Mouse (Mus musculus) liver, adult 2 months (tissue): ENCODE measurements around the gene Col28a1. TPM values are rescaled to one million over a fixed set of nuclear protein-coding genes. Genes with fewer than 3 reads are reported as not detected.

Experiments
- DNase-seq: peaks from one replicate; pipeline ENCODE4 v3.0.0-alpha.2; 2011; ENCODE audit warnings: low read depth, low spot score; ENCODE audit errors: extremely low read depth
- H3K27ac ChIP-seq: fragments of 200-500 bp; replicated peaks from 2 replicates; pipeline ENCODE4 v1.5.1; 2012; ENCODE audit warnings: low read depth, mild to moderate bottlenecking, control low read depth, inconsistent platforms, low read length; ENCODE audit not compliant: insufficient read depth
- H3K27me3 ChIP-seq: fragments of 200-500 bp; 2 replicates; pipeline ENCODE4 v1.6.1; 2012; ENCODE audit warnings: mild to moderate bottlenecking, moderate library complexity, low read length, inconsistent platforms; ENCODE audit not compliant: control insufficient read depth, insufficient read depth
- H3K36me3 ChIP-seq: fragments of 200-500 bp; 2 replicates; pipeline ENCODE4 v1.6.1; 2012; ENCODE audit warnings: low read length, inconsistent platforms; ENCODE audit not compliant: control insufficient read depth, insufficient read depth
- H3K4me1 ChIP-seq: fragments of 200-500 bp; 2 replicates; pipeline ENCODE4 v1.6.1; 2011; ENCODE audit warnings: low read length; ENCODE audit not compliant: control insufficient read depth, insufficient read depth
- H3K4me3 ChIP-seq: fragments of 200-500 bp; 2 replicates; pipeline ENCODE4 v1.5.1; 2011; ENCODE audit warnings: low read depth, mild to moderate bottlenecking, control low read depth, low read length, moderate library complexity; ENCODE audit not compliant: insufficient read depth
- H3K79me2 ChIP-seq: fragments of 200-500 bp; 2 replicates; pipeline ENCODE4 v1.6.1; 2012; ENCODE audit warnings: inconsistent platforms, mild to moderate bottlenecking, low read length, moderate library complexity; ENCODE audit not compliant: control insufficient read depth, insufficient read depth
- H3K9ac ChIP-seq: fragments of 200-500 bp; 2 replicates; pipeline ENCODE4 v1.6.1; 2012; ENCODE audit warnings: low read depth, mild to moderate bottlenecking, control low read depth, inconsistent platforms, low read length
- CTCF ChIP-seq: fragments of 200-500 bp; IDR thresholded peaks from 2 replicates; pipeline ENCODE4 v1.5.1; 2011; ENCODE audit warnings: low read depth, low read length, control low read depth
- POLR2A ChIP-seq: fragments of 200-500 bp; IDR thresholded peaks from 2 replicates; pipeline ENCODE4 v1.6.1; 2011; ENCODE audit warnings: low read length, control low read depth; ENCODE audit not compliant: insufficient read depth; ENCODE audit errors: extremely low read depth
- WGBS: fragments of 180-500 bp; shearing (Covaris S2); methylation state at CpG from one replicate; pipeline ENCODE4 v1.1.7; 2018; 5-methylcytosine and 5-hydroxymethylcytosine counted together
- polyA plus RNA-seq: library from polyadenylated mRNA; depleted of rRNA; stranded (reverse); fragments of >200 nt; gene quantifications from 2 replicates; pipeline ENCODE4 v1.2.3, GENCODE M21; 2012
- total RNA-seq: library from RNA; depleted of rRNA; stranded (reverse); fragments of >200 nt; gene quantifications from 2 replicates; pipeline ENCODE4 v1.2.3, GENCODE M21; 2014

Col28a1 gene
- total and polyA plus RNA-seq, 2 experiments: under 0.01 TPM; not detected in 1

GRCm38 (mm10) chr6:8172101-8172500 lies 20.3 kb downstream of the Col28a1 start:
- 72% methylated on average over 1 of the region's 1 CpGs for WGBS
- TF ChIP-seq CTCF (no peak), POLR2A (no peak)
- Histone ChIP-seq H3K36me3 (no peaks in the 10 kb centered on the region), H3K27ac (no peak overlapping the region), H3K79me2 (no peaks in the 10 kb centered on the region), H3K4me1 (no peaks in the 10 kb centered on the region), H3K4me3 (no peak overlapping the region), H3K9ac (no peak overlapping the region), H3K27me3 (no peaks in the 10 kb centered on the region)
- DNase-seq: no peak

DNA sequence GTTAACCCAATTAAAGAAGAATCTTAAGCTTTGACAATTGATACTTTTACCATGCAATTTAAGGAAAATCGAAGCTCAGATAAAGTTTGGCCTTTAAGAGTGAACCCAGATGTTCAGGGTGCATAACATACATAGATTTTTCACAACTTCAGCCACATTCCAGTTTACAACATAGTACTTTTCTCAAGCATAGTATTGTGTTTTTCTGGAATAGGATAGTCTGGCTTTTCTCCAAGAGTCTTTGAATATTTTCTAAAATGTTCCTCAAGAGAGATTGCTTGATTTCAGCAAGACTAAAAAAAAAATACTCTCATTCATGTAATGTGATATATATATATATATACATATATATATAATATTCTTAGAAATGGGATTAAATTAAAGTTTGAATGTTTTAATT lies 27.7 kb downstream of the Col28a1 start:
- H3K36me3 ChIP-seq: no peaks in the 10 kb centered on the region
- H3K79me2 ChIP-seq: no peaks in the 10 kb centered on the region
- no peaks in the 10 kb centered on the region for H3K27me3 ChIP-seq
- no peak for DNase-seq
- H3K27ac ChIP-seq: no peak overlapping the region
- no peaks in the 10 kb centered on the region for H3K4me1 ChIP-seq
- H3K9ac ChIP-seq: no peak overlapping the region
- 59% methylated on average over 1 of the region's 1 CpGs for WGBS
- H3K4me3 ChIP-seq: no peak overlapping the region
- no peak for TF ChIP-seq CTCF
- TF ChIP-seq POLR2A: no peak

GRCm38 (mm10) chr6:8160001-8160400 lies 32.4 kb downstream of the Col28a1 start:
- Histone ChIP-seq H3K27me3 (no peaks in the 10 kb centered on the region), H3K36me3 (no peaks in the 10 kb centered on the region), H3K9ac (no peak overlapping the region), H3K4me3 (no peak overlapping the region), H3K4me1 (no peaks in the 10 kb centered on the region), H3K79me2 (no peaks in the 10 kb centered on the region), H3K27ac (no peak overlapping the region)
- no peak for TF ChIP-seq POLR2A
- no peak for TF ChIP-seq CTCF
- DNase-seq: no peak
- 48% methylated on average over 2 of the region's 2 CpGs for WGBS

GRCm38 (mm10) chr6:8157121-8157520 lies 35.3 kb downstream of the Col28a1 start:
- H3K4me1 ChIP-seq: no peaks in the 10 kb centered on the region
- H3K4me3 ChIP-seq: no peak overlapping the region
- DNase-seq: no peak
- no peak for TF ChIP-seq CTCF
- no peak for TF ChIP-seq POLR2A
- H3K9ac ChIP-seq: no peak overlapping the region
- no peaks in the 10 kb centered on the region for H3K36me3 ChIP-seq
- no peaks in the 10 kb centered on the region for H3K27me3 ChIP-seq
- no peak overlapping the region for H3K27ac ChIP-seq
- H3K79me2 ChIP-seq: no peaks in the 10 kb centered on the region

DNA sequence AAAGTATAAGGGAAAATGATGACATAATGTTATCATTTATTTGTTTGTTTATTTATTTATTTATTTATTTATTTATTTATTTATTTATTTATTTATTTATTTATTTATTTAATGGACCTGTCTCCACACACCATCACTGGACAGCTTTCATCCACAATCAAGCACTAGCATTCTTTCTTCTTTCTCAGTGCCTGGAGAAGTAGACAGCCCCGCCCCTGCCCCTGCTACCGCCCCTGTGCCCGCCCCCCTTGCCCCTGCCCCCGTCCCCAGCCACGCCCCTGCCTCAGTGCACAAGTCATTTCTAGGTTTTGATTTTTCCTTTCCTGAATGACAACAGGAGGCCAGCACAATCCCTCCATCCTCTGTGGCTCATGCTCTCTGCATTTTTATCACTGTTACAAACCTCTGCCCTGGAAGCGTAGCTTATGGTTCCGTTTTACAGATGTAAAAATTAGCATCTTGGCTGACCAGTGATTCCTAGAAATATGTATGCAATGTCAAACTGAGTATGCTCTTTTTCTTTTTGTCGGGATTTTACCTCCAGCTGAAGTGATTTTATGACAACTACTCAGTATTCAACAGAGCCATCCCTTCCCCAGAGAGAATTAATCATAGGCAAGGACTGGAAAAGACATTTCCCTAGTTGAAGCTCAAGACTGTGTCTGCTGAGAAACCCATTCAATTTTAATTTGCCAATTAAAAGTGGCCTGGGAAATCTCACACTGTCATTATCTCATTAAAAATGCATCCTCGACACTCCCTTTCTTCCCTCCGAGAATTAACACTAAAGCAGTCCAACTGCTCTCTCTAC lies 39.7 kb downstream of the Col28a1 start:
- Histone ChIP-seq H3K79me2 (no peaks in the 10 kb centered on the region), H3K4me1 (no peaks in the 10 kb centered on the region), H3K27ac (no peak overlapping the region), H3K36me3 (no peaks in the 10 kb centered on the region), H3K9ac (no peak overlapping the region), H3K27me3 (no peaks in the 10 kb centered on the region), H3K4me3 (no peak overlapping the region)
- 61% methylated on average over 10 of the region's 10 CpGs for WGBS
- no peak for DNase-seq
- TF ChIP-seq POLR2A (no peak), CTCF (no peak)

- 86% methylated on average over 2 of the region's 2 CpGs for WGBS
- Histone ChIP-seq H3K4me3 (no peak overlapping the region), H3K79me2 (no peaks in the 10 kb centered on the region), H3K9ac (no peak overlapping the region), H3K36me3 (no peaks in the 10 kb centered on the region), H3K4me1 (no peaks in the 10 kb centered on the region), H3K27ac (no peak overlapping the region), H3K27me3 (no peaks in the 10 kb centered on the region)
- DNase-seq: no peak
- no peak for TF ChIP-seq POLR2A
- TF ChIP-seq CTCF: no peak
These were observed 43.5 kb downstream of the Col28a1 start for GRCm38 (mm10) chr6:8148916-8149315.
